Mouse (Mus musculus) stomach, embryonic 15.5 days (tissue): ENCODE results near the gene Osm. TPM values are rescaled to one million over a fixed set of nuclear protein-coding genes. Genes with fewer than 3 reads are reported as not detected.
A peak's percentile ranks its signal among the peaks of the same experiment; 100 is the strongest.

Experiments
- ATAC-seq: fragments of 200-750 bp; cut with Nextera tagmentation; 2 replicates; pipeline ENCODE4 v1.8.0; 2017; ENCODE audit warnings: low read depth, moderate number of reproducible peaks, moderate TSS enrichment; ENCODE audit not compliant: insufficient read depth, low FRiP score
- H3K27ac ChIP-seq: fragments of 300-500 bp; sonication (generic); 2 replicates; pipeline ENCODE4 v1.5.1; 2015; ENCODE audit warnings: mild to moderate bottlenecking, inconsistent platforms
- H3K27me3 ChIP-seq: fragments of 300-500 bp; sonication (generic); replicated peaks from 2 replicates; pipeline ENCODE4 v1.6.1; 2015; ENCODE audit warnings: inconsistent platforms
- H3K36me3 ChIP-seq: fragments of 300-500 bp; sonication (generic); 2 replicates; pipeline ENCODE4 v1.6.1; 2015; ENCODE audit warnings: inconsistent platforms
- H3K4me1 ChIP-seq: fragments of 300-500 bp; sonication (generic); 2 replicates; pipeline ENCODE4 v1.6.1; 2015; ENCODE audit warnings: inconsistent platforms
- H3K4me2 ChIP-seq: fragments of 300-500 bp; sonication (generic); 2 replicates; pipeline ENCODE4 v1.6.1; 2015; ENCODE audit warnings: mild to moderate bottlenecking, inconsistent platforms
- H3K4me3 ChIP-seq: fragments of 300-500 bp; sonication (generic); replicated peaks from 2 replicates; pipeline ENCODE4 v1.5.1; 2015; ENCODE audit warnings: inconsistent platforms
- H3K9ac ChIP-seq: fragments of 300-500 bp; sonication (generic); 2 replicates; pipeline ENCODE4 v1.6.1; 2015; ENCODE audit warnings: inconsistent platforms
- H3K9me3 ChIP-seq: fragments of 300-500 bp; sonication (generic); 2 replicates; pipeline ENCODE4 v1.6.1; 2016; ENCODE audit warnings: inconsistent platforms
- WGBS: fragments of 180-500 bp; shearing (Covaris S2); methylation state at CpG from one replicate; pipeline ENCODE4 v1.1.7; 2015; 5-methylcytosine and 5-hydroxymethylcytosine counted together
- polyA plus RNA-seq: library from polyadenylated mRNA; unstranded; fragments of >200 nt; fragmentation: Nextera tagmentation; extraction: Ambion mirVana; gene quantifications from 2 replicates; pipeline ENCODE4 v1.2.1, GENCODE M21; 2015

The Osm gene
- polyA plus RNA-seq, 1 experiment from 2014 or later, result 0.22 TPM

- 15% methylated on average over 7 of the region's 7 CpGs for WGBS
- Histone ChIP-seq H3K36me3 (no peaks in the 10 kb centered on the region), H3K4me3 (no peak overlapping the region), H3K4me2 (no peak overlapping the region), H3K27ac (peak overlapping the region; percentile 65), H3K9ac (no peak overlapping the region), H3K9me3 (no peaks in the 10 kb centered on the region), H3K4me1 (peaks cover 63% of the 10 kb centered on the region), H3K27me3 (peaks cover 13% of the 10 kb centered on the region; the same call in 1 of the 2 replicates)
- no peak for ATAC-seq
Observed at GRCm38 (mm10) chr11:4262847-4263246, 26.6 kb downstream of the Osm start.

GRCm38 (mm10) chr11:4263296-4263695 lies 27.1 kb downstream of the Osm start:
- ATAC-seq, result no peak
- Histone ChIP-seq H3K27me3 (peaks cover 18% of the 10 kb centered on the region), H3K36me3 (no peaks in the 10 kb centered on the region), H3K9ac (no peak overlapping the region), H3K27ac (peak overlapping the region; percentile 65), H3K9me3 (no peaks in the 10 kb centered on the region), H3K4me1 (peaks cover 63% of the 10 kb centered on the region), H3K4me3 (no peak overlapping the region), H3K4me2 (0 out of 2 replicates have a peak overlapping the region, but pooled peaks have one; percentile 4)
- WGBS, result 17% methylated on average over 1 of the region's 1 CpGs

GRCm38 (mm10) chr11:4264066-4264465 lies 27.8 kb downstream of the Osm start:
- H3K27ac ChIP-seq, result peak overlapping the region; percentile 65
- 44% methylated on average over 7 of the region's 7 CpGs for WGBS
- H3K4me2 ChIP-seq, result no peak overlapping the region
- H3K4me1 ChIP-seq, result peaks cover 59% of the 10 kb centered on the region
- no peak overlapping the region for H3K9ac ChIP-seq
- H3K36me3 ChIP-seq, result no peaks in the 10 kb centered on the region
- peaks cover 21% of the 10 kb centered on the region for H3K27me3 ChIP-seq
- H3K4me3 ChIP-seq, result no peak overlapping the region
- H3K9me3 ChIP-seq, result no peaks in the 10 kb centered on the region
- peak; percentile 28 for ATAC-seq

- Histone ChIP-seq H3K9ac (peak overlapping the region; percentile 53; the same call in 1 of the 2 replicates), H3K4me1 (peaks cover 49% of the 10 kb centered on the region), H3K36me3 (no peaks in the 10 kb centered on the region), H3K4me2 (peak overlapping the region; percentile 90), H3K4me3 (peak overlapping the region; percentile 59), H3K9me3 (no peaks in the 10 kb centered on the region), H3K27me3 (peaks cover 21% of the 10 kb centered on the region), H3K27ac (peak overlapping the region; percentile 80)
- WGBS, result under 1% methylated on average over 60 of the region's 61 CpGs
- peak; percentile 44; the same call in 1 of the 2 replicates for ATAC-seq
Observed at GRCm38 (mm10) chr11:4266271-4267201, 30.3 kb downstream of the Osm start.

- 2% methylated on average over 13 of the region's 13 CpGs for WGBS
- no peak overlapping the region for H3K27ac ChIP-seq
- peak overlapping the region; percentile 53; the same call in 1 of the 2 replicates for H3K9ac ChIP-seq
Observed at GRCm38 (mm10) chr11:4267202-4267578, 31.0 kb downstream of the Osm start.

DNA sequence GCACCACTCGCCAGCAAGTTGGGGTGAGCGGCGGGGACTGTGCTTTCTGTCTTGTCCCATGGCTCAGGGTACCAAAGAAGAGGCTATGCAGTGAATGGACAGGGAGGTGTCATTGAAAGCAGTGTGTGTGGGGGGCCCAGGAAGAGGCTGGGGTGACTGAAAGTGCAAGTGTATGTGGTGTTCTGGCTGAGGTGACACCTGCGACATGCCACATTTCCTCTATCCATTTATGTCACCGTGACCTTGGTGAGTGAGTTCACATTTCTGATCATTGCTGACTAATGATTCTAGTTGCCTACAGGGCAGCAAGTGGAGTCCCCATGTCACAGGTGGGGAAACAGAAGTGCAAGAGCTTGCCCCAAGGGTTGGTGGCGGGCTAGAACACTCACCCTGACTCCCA lies 32.3 kb downstream of the Osm start:
- no peak overlapping the region for H3K9ac ChIP-seq
- H3K4me1 ChIP-seq, result peaks cover 32% of the 10 kb centered on the region
- H3K27ac ChIP-seq, result no peak overlapping the region
- WGBS, result 85% methylated on average over 6 of the region's 6 CpGs
- no peaks in the 10 kb centered on the region for H3K36me3 ChIP-seq
- ATAC-seq, result no peak
- peaks cover 21% of the 10 kb centered on the region for H3K27me3 ChIP-seq
- H3K4me2 ChIP-seq, result no peak overlapping the region
- no peak overlapping the region for H3K4me3 ChIP-seq
- no peaks in the 10 kb centered on the region for H3K9me3 ChIP-seq

More at GRCm38 (mm10) chr11:4267202-4267578, 31.0 kb downstream of the Osm start:
- no peaks in the 10 kb centered on the region for H3K36me3 ChIP-seq
- H3K4me1 ChIP-seq, result peaks cover 44% of the 10 kb centered on the region
- ATAC-seq, result no peak
- peaks cover 21% of the 10 kb centered on the region for H3K27me3 ChIP-seq
- peak overlapping the region; percentile 90 for H3K4me2 ChIP-seq
- H3K4me3 ChIP-seq, result peak overlapping the region; percentile 59
- no peaks in the 10 kb centered on the region for H3K9me3 ChIP-seq

GRCm38 (mm10) chr11:4270744-4271459 lies 34.7 kb downstream of the Osm start:
- ATAC-seq, result peak; percentile 48

DNA sequence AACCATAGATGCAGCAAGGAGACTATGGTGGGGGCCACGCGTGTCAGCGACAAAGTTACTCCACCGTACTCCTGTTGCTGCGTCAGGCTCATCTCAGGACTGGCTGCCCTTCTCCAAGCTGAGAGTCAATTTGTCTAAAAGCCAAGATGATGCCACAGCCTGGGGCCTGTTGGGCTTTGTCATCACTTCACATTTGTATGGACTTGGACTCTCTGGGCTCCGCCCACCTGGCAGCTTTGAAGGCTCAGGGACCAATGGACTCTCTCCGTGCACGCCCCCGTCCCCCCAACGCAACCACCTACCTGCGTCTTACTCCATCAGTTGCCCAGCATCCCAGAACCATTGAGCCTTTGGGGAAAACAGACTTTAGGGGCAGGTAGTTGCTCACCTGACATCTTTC lies 35.3 kb downstream of the Osm start:
- Histone ChIP-seq H3K4me3 (no peak overlapping the region), H3K4me2 (no peak overlapping the region), H3K36me3 (no peaks in the 10 kb centered on the region), H3K4me1 (peaks cover 20% of the 10 kb centered on the region; the same call in 1 of the 2 replicates), H3K27ac (no peak overlapping the region), H3K9ac (no peak overlapping the region), H3K27me3 (peaks cover 14% of the 10 kb centered on the region; the same call in 1 of the 2 replicates), H3K9me3 (no peaks in the 10 kb centered on the region)
- 78% methylated on average over 11 of the region's 11 CpGs for WGBS
- ATAC-seq, result no peak

More at GRCm38 (mm10) chr11:4270744-4271459, 34.7 kb downstream of the Osm start:
- Histone ChIP-seq H3K9me3 (no peaks in the 10 kb centered on the region), H3K9ac (no peak overlapping the region), H3K27me3 (peaks cover 16% of the 10 kb centered on the region), H3K36me3 (no peaks in the 10 kb centered on the region), H3K4me2 (no peak overlapping the region), H3K27ac (peak overlapping the region; percentile 71; the same call in 1 of the 2 replicates), H3K4me1 (peaks cover 17% of the 10 kb centered on the region; the same call in 1 of the 2 replicates), H3K4me3 (no peak overlapping the region)
- 33% methylated on average over 20 of the region's 20 CpGs for WGBS

DNA sequence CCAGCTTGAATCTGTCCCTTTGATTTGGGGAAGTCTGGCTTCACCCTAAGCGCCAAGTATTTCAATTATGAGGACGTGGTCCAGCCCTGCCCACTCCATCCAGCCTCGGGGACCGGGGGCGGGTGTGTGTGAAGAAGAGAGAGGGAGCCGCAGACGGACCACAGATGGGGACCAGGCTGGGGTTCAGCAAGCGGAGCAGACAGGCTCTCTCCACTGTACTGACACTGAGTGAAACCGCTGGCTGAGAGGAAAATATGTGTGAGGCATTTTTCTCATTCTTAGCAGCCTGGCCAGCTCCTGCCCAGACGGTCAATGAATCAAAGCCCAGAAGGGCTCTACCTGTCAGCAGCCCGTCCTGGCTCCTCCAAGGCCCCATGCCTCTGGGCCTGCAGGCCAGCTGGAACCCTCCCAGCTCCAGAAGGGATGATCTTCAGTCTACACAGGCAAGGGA lies 40.2 kb downstream of the Osm start:
- Histone ChIP-seq H3K4me1 (0 out of 2 replicates have a peak, but pooled peaks cover 7% of the 10 kb centered on the region), H3K27me3 (no peaks in the 10 kb centered on the region), H3K4me3 (no peak overlapping the region), H3K4me2 (no peak overlapping the region), H3K9me3 (no peaks in the 10 kb centered on the region), H3K9ac (no peak overlapping the region), H3K36me3 (no peaks in the 10 kb centered on the region), H3K27ac (peak overlapping the region; percentile 59; the same call in 1 of the 2 replicates)
- WGBS, result 43% methylated on average over 11 of the region's 11 CpGs
- ATAC-seq, result peak; percentile 29; the same call in 1 of the 2 replicates

DNA sequence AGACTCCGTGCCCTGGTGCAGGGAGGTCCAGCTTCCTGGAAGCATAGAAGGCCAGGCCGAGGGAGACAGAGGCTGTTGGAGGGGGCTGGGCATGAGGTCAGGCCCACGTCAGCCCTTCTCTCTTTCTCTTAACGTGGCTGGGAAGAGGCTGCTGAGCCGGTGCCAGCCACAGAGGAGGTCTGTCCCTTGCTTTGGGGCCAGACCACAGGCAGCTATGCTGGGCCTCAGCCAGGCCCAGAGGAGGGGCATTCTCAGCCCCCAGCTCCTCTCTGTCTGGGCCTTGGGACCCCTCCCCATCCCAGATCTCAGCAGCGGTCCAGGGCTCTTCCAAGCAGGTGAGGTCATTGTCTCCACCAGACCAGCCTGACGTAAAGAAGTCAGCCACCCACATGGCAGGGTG lies 43.7 kb downstream of the Osm start:
- ATAC-seq, result no peak
- no peak overlapping the region for H3K9ac ChIP-seq
- no peaks in the 10 kb centered on the region for H3K9me3 ChIP-seq
- 40% methylated on average over 7 of the region's 7 CpGs for WGBS
- no peak overlapping the region for H3K4me2 ChIP-seq
- no peak overlapping the region for H3K27ac ChIP-seq
- H3K4me1 ChIP-seq, result peaks cover 6% of the 10 kb centered on the region; the same call in 1 of the 2 replicates
- H3K27me3 ChIP-seq, result no peaks in the 10 kb centered on the region
- no peak overlapping the region for H3K4me3 ChIP-seq
- H3K36me3 ChIP-seq, result no peaks in the 10 kb centered on the region

- Histone ChIP-seq H3K9me3 (no peaks in the 10 kb centered on the region), H3K9ac (no peak overlapping the region), H3K4me1 (no peaks in the 10 kb centered on the region; the same call in 1 of the 2 replicates), H3K27me3 (no peaks in the 10 kb centered on the region), H3K4me3 (no peak overlapping the region), H3K27ac (no peak overlapping the region), H3K36me3 (no peaks in the 10 kb centered on the region), H3K4me2 (no peak overlapping the region)
- no peak for ATAC-seq
- WGBS, result 75% methylated on average over 6 of the region's 6 CpGs
Observed at GRCm38 (mm10) chr11:4281852-4282251, 45.6 kb downstream of the Osm start.
